ENCODE assay signal across 9 mouse cellular contexts in the genomic region with DNA sequence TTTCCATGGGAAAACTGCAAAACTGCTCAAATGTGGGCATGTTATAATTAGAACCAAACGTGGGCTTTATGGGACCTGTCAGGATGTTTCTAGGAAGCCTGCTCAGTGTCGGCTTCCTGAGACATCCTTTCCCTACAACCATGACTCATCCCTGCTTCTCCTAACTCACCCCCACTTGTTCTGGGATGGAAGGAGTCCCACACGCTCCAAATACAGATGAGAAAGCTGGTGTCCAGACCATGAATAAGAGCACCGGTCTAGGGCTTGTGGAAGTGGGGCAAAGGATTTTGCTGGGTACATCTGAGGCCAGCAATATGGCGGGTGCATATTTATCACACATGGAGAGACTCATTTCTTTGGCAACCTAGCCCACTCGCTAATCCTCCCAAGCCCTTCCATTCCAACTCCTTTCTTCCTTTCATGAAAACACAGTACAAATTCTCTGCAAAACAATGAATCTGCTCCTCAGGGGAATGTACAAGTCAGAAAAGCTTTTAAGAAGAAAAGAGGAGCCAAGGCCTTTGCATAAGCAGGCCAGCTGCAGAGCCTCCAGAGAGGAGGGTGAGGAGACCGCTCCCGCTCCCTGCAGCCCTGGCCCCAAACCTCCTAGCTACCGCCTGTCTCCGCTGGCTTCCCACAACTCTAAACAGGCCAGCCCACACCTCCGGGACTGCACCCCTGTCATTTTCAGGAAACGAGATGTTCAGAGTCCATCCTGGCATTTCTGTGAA.
A peak's percentile ranks its signal among the peaks of the same experiment; 100 is the strongest.
DNase-seq lines count a peak whose midpoint lies in the region; ATAC-seq and TF ChIP-seq lines count a peak whose summit lies in the region.
"Had no signal": no experiment of that assay in that cellular context is flagged by ENCODE, and none has a peak within 500 bp of the region (broad histone marks: within the 10 kb centered on the region; RNA-seq: fewer than 3 reads in every experiment).

No protein-coding gene starts in this region.

- H3K4me3 ChIP-seq in forebrain, embryonic 12.5 days (replicated peaks) = no peak overlapping the region
- no peak overlapping the region for H3K4me3 ChIP-seq in forebrain, embryonic 15.5 days
- peak overlapping the region; percentile 2; the same call in 1 of the 2 replicates for H3K4me3 ChIP-seq in gastrocnemius, adult 2 months
- H3K4me3 ChIP-seq in limb, embryonic 11.5 days (ENCODE audit: low read depth, low read length) = no peak overlapping the region
- H3K4me3 ChIP-seq: liver, embryonic 13.5 days had no signal

- H3K27me3 ChIP-seq in forebrain, embryonic 12.5 days = no peaks in the 10 kb centered on the region
- no peaks in the 10 kb centered on the region for H3K27me3 ChIP-seq in forebrain, embryonic 15.5 days
- H3K27me3 ChIP-seq in limb, embryonic 11.5 days (ENCODE audit: control insufficient read depth, insufficient read depth, low read length) = no peaks in the 10 kb centered on the region
- H3K27me3 ChIP-seq: liver, embryonic 13.5 days had no signal

- peaks cover 23% of the 10 kb centered on the region for H3K4me1 ChIP-seq in forebrain, embryonic 12.5 days
- H3K4me1 ChIP-seq in forebrain, embryonic 15.5 days = no peaks in the 10 kb centered on the region
- H3K4me1 ChIP-seq in limb, embryonic 11.5 days (ENCODE audit: control insufficient read depth, insufficient read depth, low read length) = peaks cover 8% of the 10 kb centered on the region

- H3K27ac ChIP-seq in forebrain, embryonic 12.5 days = peak overlapping the region; percentile 51
- H3K27ac ChIP-seq in forebrain, embryonic 15.5 days (replicated peaks) = no peak overlapping the region
- peak overlapping the region; percentile 83 for H3K27ac ChIP-seq in gastrocnemius, adult 2 months
- no peak overlapping the region for H3K27ac ChIP-seq in limb, embryonic 11.5 days (replicated peaks; ENCODE audit: low read depth, low read length)
- H3K27ac ChIP-seq: liver, embryonic 13.5 days had no signal

- no peak overlapping the region for H3K4me2 ChIP-seq in forebrain, embryonic 12.5 days
- no peak overlapping the region for H3K4me2 ChIP-seq in forebrain, embryonic 15.5 days (replicated peaks)
- no peak overlapping the region for H3K4me2 ChIP-seq in limb, embryonic 11.5 days (ENCODE audit: low read depth, severe bottlenecking)
- H3K4me2 ChIP-seq: liver, embryonic 13.5 days had no signal

- DNase-seq in adrenal gland, postnatal 14 days = peak; percentile 60
- peak; percentile 84 for DNase-seq in gastrocnemius, adult 2 months
- peak; percentile 53 to 57 for DNase-seq in kidney, adult 8-10 months
- no peak for DNase-seq in limb, embryonic 11.5 days (ENCODE audit: low spot score)
- DNase-seq in right cerebral cortex, postnatal 10 days (ENCODE audit: low spot score in 2 of 2) = peak; percentile 34 to 62
- DNase-seq: liver, embryonic 13.5 days had no signal

- intact Hi-C loops in gastrocnemius, adult 2 months (cut with DNase I) = loop anchor here (5.0 kb wide), 1 partner anchor 41 kb away; no protein-coding TSS in a partner anchor

- 33% methylated on average over 12 of the region's 12 CpGs for WGBS in forebrain, embryonic 12.5 days
- WGBS in forebrain, embryonic 15.5 days = 37% methylated on average over 12 of the region's 12 CpGs
- WGBS in limb, embryonic 11.5 days = 47% methylated on average over 12 of the region's 12 CpGs

- TF ChIP-seq CTCF in gastrocnemius, adult 2 months (IDR thresholded peaks at IDR 0.05) = no peak

- no peaks in the 10 kb centered on the region for H3K36me3 ChIP-seq in forebrain, embryonic 12.5 days (replicated peaks)
- H3K36me3 ChIP-seq in forebrain, embryonic 15.5 days = no peaks in the 10 kb centered on the region
- H3K36me3 ChIP-seq in limb, embryonic 11.5 days (ENCODE audit: control insufficient read depth, insufficient read depth, low read length) = no peaks in the 10 kb centered on the region
- H3K36me3 ChIP-seq: liver, embryonic 13.5 days had no signal

- H3K9me3 ChIP-seq in forebrain, embryonic 12.5 days = no peaks in the 10 kb centered on the region
- H3K9me3 ChIP-seq in forebrain, embryonic 15.5 days = no peaks in the 10 kb centered on the region
- no peaks in the 10 kb centered on the region for H3K9me3 ChIP-seq in limb, embryonic 11.5 days (ENCODE audit: control insufficient read depth, low read length)
- H3K9me3 ChIP-seq: liver, embryonic 13.5 days had no signal

- H3K9ac ChIP-seq in forebrain, embryonic 12.5 days = no peak overlapping the region
- no peak overlapping the region for H3K9ac ChIP-seq in forebrain, embryonic 15.5 days (replicated peaks)
- no peak overlapping the region for H3K9ac ChIP-seq in limb, embryonic 11.5 days (ENCODE audit: low read length)
- H3K9ac ChIP-seq: liver, embryonic 13.5 days had no signal

- peak; percentile 67; the same call in 1 of the 2 replicates for ATAC-seq in forebrain, embryonic 12.5 days (ENCODE audit: low FRiP score)
- ATAC-seq in forebrain, embryonic 15.5 days (replicated peaks) = no peak
- ATAC-seq in limb, embryonic 11.5 days (ENCODE audit: insufficient number of reproducible peaks, low FRiP score, low TSS enrichment, low read depth) = peak; percentile 24; the same call in 1 of the 2 replicates
- ATAC-seq in erythroblast, adult 5-6 weeks (replicated peaks; ENCODE audit: low FRiP score, poor library complexity, severe bottlenecking) = no peak

Comparison
In these comparisons a context has a peak if more than half of its experiments do, and no peak if none do; other contexts are left out.
1. ATAC-seq: peak in forebrain, embryonic 12.5 days (single experiment) and limb, embryonic 11.5 days (single experiment); none in forebrain, embryonic 15.5 days (single experiment) and erythroblast, adult 5-6 weeks (single experiment).
2. H3K27ac ChIP-seq: peak in forebrain, embryonic 12.5 days (single experiment) and gastrocnemius, adult 2 months (single experiment); none in forebrain, embryonic 15.5 days (single experiment) and limb, embryonic 11.5 days (single experiment).